Mouse (Mus musculus) forebrain, embryonic 16.5 days (tissue): Measurements from ENCODE around the gene Cbr4. TPM values are rescaled to one million over a fixed set of nuclear protein-coding genes. Genes with fewer than 3 reads are reported as not detected.

ENCODE experiments used
- ATAC-seq: fragments of 200-750 bp; cut with Nextera tagmentation; 2 replicates; pipeline ENCODE4 v1.8.0; 2017; ENCODE audit warnings: mild to moderate bottlenecking, moderate library complexity
- H3K27ac ChIP-seq: fragments of 300-500 bp; sonication (generic); 2 replicates; pipeline ENCODE4 v1.5.1; 2014; ENCODE audit warnings: low read length, control low read depth
- H3K27me3 ChIP-seq: fragments of 300-500 bp; sonication (generic); replicated peaks from 2 replicates; pipeline ENCODE4 v1.6.1; 2014; ENCODE audit warnings: low read length; ENCODE audit not compliant: control insufficient read depth, insufficient read depth
- H3K36me3 ChIP-seq: fragments of 300-500 bp; sonication (generic); 2 replicates; pipeline ENCODE4 v1.6.1; 2014; ENCODE audit not compliant: control insufficient read depth, insufficient read depth
- H3K4me1 ChIP-seq: fragments of 300-500 bp; sonication (generic); replicated peaks from 2 replicates; pipeline ENCODE4 v1.6.1; 2014; ENCODE audit warnings: low read length; ENCODE audit not compliant: control insufficient read depth, insufficient read depth
- H3K4me2 ChIP-seq: fragments of 300-500 bp; sonication (generic); 2 replicates; pipeline ENCODE4 v1.6.1; 2014; ENCODE audit warnings: mild to moderate bottlenecking, low read length, control low read depth
- H3K4me3 ChIP-seq: fragments of 300-500 bp; sonication (generic); replicated peaks from 2 replicates; pipeline ENCODE4 v1.5.1; 2014; ENCODE audit warnings: mild to moderate bottlenecking, low read length, control low read depth
- H3K9ac ChIP-seq: fragments of 300-500 bp; sonication (generic); replicated peaks from 2 replicates; pipeline ENCODE4 v1.6.1; 2014; ENCODE audit warnings: low read depth, low read length, control low read depth
- H3K9me3 ChIP-seq: fragments of 300-500 bp; sonication (generic); 2 replicates; pipeline ENCODE4 v1.6.1; 2016; ENCODE audit warnings: low read length; ENCODE audit not compliant: control insufficient read depth
- WGBS: fragments of 180-500 bp; shearing (Covaris S2); extraction: QIAGEN DNeasy Blood & Tissue Kit; methylation state at CpG from one replicate; pipeline ENCODE4 v1.1.7; 2014; 5-methylcytosine and 5-hydroxymethylcytosine counted together
- polyA plus RNA-seq: library from polyadenylated mRNA; unstranded; fragments of >200 nt; fragmentation: Nextera tagmentation; extraction: Ambion mirVana; gene quantifications from 2 replicates; pipeline ENCODE4 v1.2.1, GENCODE M21; 2015

The Cbr4 gene
- polyA plus RNA-seq, 1 experiment from 2014 or later: 19.6 TPM

DNA sequence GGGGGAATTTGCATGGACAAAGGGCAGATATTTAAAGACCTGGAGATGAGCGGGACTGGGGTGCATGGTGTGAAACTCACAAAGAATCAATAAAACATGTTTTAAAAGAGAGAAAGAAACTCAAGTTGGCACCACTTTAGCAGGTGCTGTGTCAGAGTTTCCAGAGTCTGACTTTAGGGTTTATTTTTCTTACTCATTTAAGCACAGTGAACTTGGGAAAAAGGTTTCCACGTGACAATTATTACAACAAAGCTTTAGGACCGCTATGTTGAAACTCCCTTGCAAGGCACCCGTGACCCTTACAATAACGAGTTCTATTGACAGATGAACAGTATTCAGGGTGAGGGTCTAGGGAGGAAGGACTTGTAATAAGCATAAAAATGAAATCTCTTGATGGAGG, 25.3 kb upstream of the Cbr4 start:
- ATAC-seq: no peak
- Histone ChIP-seq H3K27ac (no peak overlapping the region), H3K4me1 (peaks cover 3% of the 10 kb centered on the region; the same call in 1 of the 2 replicates), H3K9me3 (no peaks in the 10 kb centered on the region), H3K4me2 (no peak overlapping the region), H3K27me3 (no peaks in the 10 kb centered on the region), H3K9ac (no peak overlapping the region), H3K4me3 (no peak overlapping the region), H3K36me3 (no peaks in the 10 kb centered on the region)
- 57% methylated on average over 5 of the region's 5 CpGs for WGBS

GRCm38 (mm10) chr8:61464393-61464792, 23.1 kb upstream of the Cbr4 start:
- Histone ChIP-seq H3K9me3 (no peaks in the 10 kb centered on the region), H3K9ac (no peak overlapping the region), H3K4me1 (peaks cover 3% of the 10 kb centered on the region; the same call in 1 of the 2 replicates), H3K36me3 (no peaks in the 10 kb centered on the region), H3K27ac (no peak overlapping the region), H3K4me3 (no peak overlapping the region), H3K4me2 (no peak overlapping the region), H3K27me3 (no peaks in the 10 kb centered on the region)
- ATAC-seq: no peak
- 76% methylated on average over 2 of the region's 2 CpGs for whole genome bisulfite sequencing

DNA sequence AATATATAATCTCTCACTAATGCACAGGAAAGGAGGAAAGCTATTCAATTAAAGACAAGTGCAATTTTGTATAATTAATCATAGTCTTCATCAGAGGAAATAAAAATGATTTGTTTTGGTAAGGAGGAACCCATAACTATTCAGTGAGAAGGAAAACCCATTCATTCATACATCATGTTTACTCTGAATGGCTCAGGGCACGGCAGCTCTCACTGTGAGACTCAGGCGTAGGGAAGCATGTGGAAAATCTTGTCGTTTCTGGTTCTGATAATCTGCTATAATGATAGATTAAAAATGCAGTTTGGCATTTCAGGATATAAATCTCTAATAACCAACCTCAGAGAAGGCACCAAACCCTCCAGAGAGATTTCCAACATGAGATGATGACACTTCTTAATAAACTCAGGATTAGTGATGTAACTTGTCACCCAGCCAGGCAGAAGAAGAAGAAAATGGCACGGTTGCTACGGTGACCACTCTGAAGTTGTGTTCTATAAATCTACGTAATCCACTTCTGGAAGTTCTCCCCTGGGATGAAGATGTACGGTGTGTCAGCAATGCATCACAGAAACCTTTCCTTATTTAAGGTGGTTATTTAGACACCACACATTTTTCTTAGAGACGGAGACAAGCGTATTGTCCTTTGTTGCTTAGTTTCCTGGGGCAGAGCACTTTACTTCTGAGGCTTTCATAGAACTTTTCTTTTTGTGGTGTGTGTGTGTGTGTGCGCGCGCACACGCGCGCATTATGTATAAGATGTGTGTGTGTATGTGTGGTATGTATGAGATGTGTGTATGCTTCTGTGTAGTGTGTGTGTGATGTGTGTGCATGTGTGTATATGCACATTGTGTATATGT, 20.6 kb upstream of the Cbr4 start:
- H3K9ac ChIP-seq: no peak overlapping the region
- H3K4me2 ChIP-seq: no peak overlapping the region
- no peaks in the 10 kb centered on the region for H3K9me3 ChIP-seq
- H3K27me3 ChIP-seq: no peaks in the 10 kb centered on the region
- H3K36me3 ChIP-seq: no peaks in the 10 kb centered on the region
- H3K4me1 ChIP-seq: peaks cover 3% of the 10 kb centered on the region; the same call in 1 of the 2 replicates
- WGBS: 69% methylated on average over 15 of the region's 15 CpGs
- no peak overlapping the region for H3K4me3 ChIP-seq
- no peak overlapping the region for H3K27ac ChIP-seq
- ATAC-seq: no peak

- no peaks in the 10 kb centered on the region for H3K27me3 ChIP-seq
- no peak overlapping the region for H3K27ac ChIP-seq
- peaks cover 3% of the 10 kb centered on the region; the same call in 1 of the 2 replicates for H3K4me1 ChIP-seq
- no peaks in the 10 kb centered on the region for H3K9me3 ChIP-seq
- no peak overlapping the region for H3K4me2 ChIP-seq
- no peak overlapping the region for H3K4me3 ChIP-seq
- no peaks in the 10 kb centered on the region for H3K36me3 ChIP-seq
- WGBS: 95% methylated on average over 3 of the region's 3 CpGs
- H3K9ac ChIP-seq: no peak overlapping the region
- ATAC-seq: no peak
These were observed 20.1 kb upstream of the Cbr4 start for GRCm38 (mm10) chr8:61467553-61467815.

DNA sequence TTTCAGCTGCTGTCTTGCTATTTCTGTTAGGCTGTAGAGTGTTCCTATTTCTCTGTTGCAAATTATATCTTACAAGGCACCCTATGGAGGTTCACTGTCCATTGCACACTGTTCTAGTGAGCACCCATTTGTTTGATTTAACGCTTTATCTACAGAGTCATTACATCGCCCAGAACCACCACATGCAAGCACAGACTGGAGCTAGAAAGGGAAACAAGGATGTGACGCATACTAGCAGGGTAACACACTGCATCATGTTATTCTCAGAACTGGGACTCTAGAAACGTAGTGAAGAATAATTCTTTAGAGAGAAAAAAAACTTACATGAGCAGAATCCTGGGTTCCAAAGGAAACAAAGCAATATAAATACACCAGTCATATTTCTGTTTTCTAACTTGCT, 17.3 kb upstream of the Cbr4 start:
- Histone ChIP-seq H3K27ac (no peak overlapping the region), H3K9me3 (no peaks in the 10 kb centered on the region), H3K36me3 (no peaks in the 10 kb centered on the region), H3K4me3 (no peak overlapping the region), H3K9ac (no peak overlapping the region), H3K27me3 (no peaks in the 10 kb centered on the region), H3K4me1 (peaks cover 3% of the 10 kb centered on the region; the same call in 1 of the 2 replicates), H3K4me2 (no peak overlapping the region)
- no peak for ATAC-seq
- 88% methylated on average over 4 of the region's 4 CpGs for WGBS

DNA sequence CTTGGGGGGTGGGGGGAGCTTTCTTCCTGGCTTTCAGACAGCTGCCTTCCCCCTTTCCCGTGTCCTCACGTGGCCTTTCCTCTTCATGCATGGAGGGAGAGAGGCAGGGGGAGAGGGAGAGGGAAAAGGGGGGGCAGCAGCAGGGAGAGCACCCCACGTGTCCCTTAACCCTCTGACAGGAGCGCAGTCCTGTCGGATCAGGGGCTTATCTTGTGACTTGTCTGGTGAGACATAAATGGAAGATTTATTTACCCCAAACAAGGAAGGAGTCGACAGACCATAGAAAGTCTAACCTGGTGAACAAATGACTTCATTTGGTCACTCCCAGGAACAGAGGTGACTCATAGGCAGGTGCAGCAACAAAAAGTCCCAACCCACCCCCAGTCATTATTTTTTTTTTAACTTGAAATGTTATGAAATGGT, 12.3 kb upstream of the Cbr4 start:
- Histone ChIP-seq H3K27ac (no peak overlapping the region), H3K9me3 (no peaks in the 10 kb centered on the region), H3K27me3 (no peaks in the 10 kb centered on the region), H3K9ac (no peak overlapping the region), H3K4me3 (no peak overlapping the region), H3K4me1 (no peaks in the 10 kb centered on the region), H3K4me2 (no peak overlapping the region), H3K36me3 (no peaks in the 10 kb centered on the region)
- no peak for ATAC-seq
- 75% methylated on average over 5 of the region's 6 CpGs for WGBS

GRCm38 (mm10) chr8:61476160-61476559, 11.4 kb upstream of the Cbr4 start:
- H3K4me2 ChIP-seq: no peak overlapping the region
- H3K27me3 ChIP-seq: no peaks in the 10 kb centered on the region
- H3K9me3 ChIP-seq: no peaks in the 10 kb centered on the region
- no peak overlapping the region for H3K9ac ChIP-seq
- 90% methylated on average over 9 of the region's 9 CpGs for WGBS
- H3K27ac ChIP-seq: no peak overlapping the region
- no peaks in the 10 kb centered on the region for H3K4me1 ChIP-seq
- no peak for ATAC-seq
- no peaks in the 10 kb centered on the region for H3K36me3 ChIP-seq
- H3K4me3 ChIP-seq: no peak overlapping the region

DNA sequence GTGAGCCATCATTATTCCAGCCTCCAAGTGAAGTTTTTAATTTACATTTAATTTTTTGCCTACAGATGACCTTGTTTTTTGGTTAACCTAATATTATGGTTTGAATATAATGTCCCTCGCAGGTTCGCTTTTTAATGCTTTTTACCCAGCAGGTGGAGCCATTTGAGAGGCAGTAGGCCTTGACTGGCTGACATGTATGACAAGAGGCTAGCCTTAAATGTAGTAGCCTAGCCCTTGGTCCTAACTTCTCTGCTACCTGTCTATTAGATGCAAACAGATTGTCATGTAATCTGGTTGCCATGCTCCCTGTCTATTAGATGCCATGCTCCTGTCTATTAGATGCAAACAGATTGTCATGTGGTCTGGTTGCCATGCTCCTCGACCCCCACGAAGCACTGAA, 9.4 kb upstream of the Cbr4 start:
- H3K27ac ChIP-seq: no peak overlapping the region
- whole genome bisulfite sequencing: 88% methylated on average over 4 of the region's 4 CpGs
- no peak for ATAC-seq
- H3K4me2 ChIP-seq: no peak overlapping the region
- H3K36me3 ChIP-seq: no peaks in the 10 kb centered on the region
- H3K27me3 ChIP-seq: no peaks in the 10 kb centered on the region
- no peaks in the 10 kb centered on the region for H3K9me3 ChIP-seq
- H3K9ac ChIP-seq: no peak overlapping the region
- no peak overlapping the region for H3K4me3 ChIP-seq
- H3K4me1 ChIP-seq: no peaks in the 10 kb centered on the region

DNA sequence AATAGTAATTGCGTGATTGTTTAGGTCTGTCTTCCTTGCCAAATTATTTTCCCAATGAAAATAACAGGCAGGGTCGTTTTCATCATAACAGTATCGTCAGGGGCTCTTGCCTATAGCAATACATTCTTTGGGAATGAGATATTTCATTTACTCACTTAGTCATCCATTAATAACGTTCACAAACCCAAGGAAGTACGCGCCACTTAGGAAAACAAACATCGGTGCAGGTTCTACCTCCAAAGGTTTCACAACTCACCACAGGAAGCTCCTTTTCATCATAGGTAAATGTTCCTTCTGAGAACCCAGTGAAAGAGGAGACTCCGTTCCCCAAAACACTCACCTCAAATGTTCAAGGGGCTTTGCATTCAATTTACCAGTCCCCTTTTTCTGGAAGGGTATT, 8.7 kb upstream of the Cbr4 start:
- Histone ChIP-seq H3K27me3 (no peaks in the 10 kb centered on the region), H3K4me3 (no peak overlapping the region), H3K27ac (no peak overlapping the region), H3K4me2 (no peak overlapping the region), H3K36me3 (no peaks in the 10 kb centered on the region), H3K4me1 (no peaks in the 10 kb centered on the region), H3K9ac (no peak overlapping the region), H3K9me3 (no peaks in the 10 kb centered on the region)
- 59% methylated on average over 8 of the region's 8 CpGs for WGBS
- no peak for ATAC-seq
